Mouse (Mus musculus) embryonic fibroblast, embryonic 13.5 days (primary cell): ENCODE data around the gene Slc51b.

Source experiments
- CTCF ChIP-seq: IDR thresholded peaks from 2 replicates; pipeline ENCODE4 v1.5.1; 2011; ENCODE audit warnings: mild to moderate bottlenecking, control low read depth, low read length, moderate library complexity, borderline replicate concordance; ENCODE audit not compliant: insufficient read depth
- POLR2A ChIP-seq: IDR thresholded peaks from 2 replicates; pipeline ENCODE4 v1.6.1; 2011; ENCODE audit warnings: low read depth, mild to moderate bottlenecking, control low read depth, low read length, moderate library complexity

GRCm38 (mm10) chr9:65399934-65400333 is 22.8 kb downstream of the Slc51b start:
- TF ChIP-seq CTCF (no peak), POLR2A (no peak)
